Mouse (Mus musculus) limb, embryonic 12.5 days (tissue): ENCODE data around the gene Crym. TPM values are rescaled to one million over a fixed set of nuclear protein-coding genes. Genes with fewer than 3 reads are reported as not detected.

Source experiments
- ATAC-seq: fragments of 200-750 bp; cut with Nextera tagmentation; 2 replicates; pipeline ENCODE4 v1.8.0; 2017; ENCODE audit warnings: low read depth, moderate TSS enrichment; ENCODE audit not compliant: insufficient number of reproducible peaks, insufficient read depth, low FRiP score, low TSS enrichment
- H3K27ac ChIP-seq: fragments of 300-500 bp; sonication (generic); 2 replicates; pipeline ENCODE4 v1.5.1; 2016; ENCODE audit warnings: mild to moderate bottlenecking, moderate library complexity
- H3K27me3 ChIP-seq: fragments of 300-500 bp; sonication (generic); 2 replicates; pipeline ENCODE4 v1.6.1; 2016; ENCODE audit warnings: mild to moderate bottlenecking, moderate library complexity
- H3K36me3 ChIP-seq: fragments of 300-500 bp; sonication (generic); 2 replicates; pipeline ENCODE4 v1.6.1; 2016; ENCODE audit warnings: mild to moderate bottlenecking, moderate library complexity
- H3K4me1 ChIP-seq: fragments of 300-500 bp; sonication (generic); replicated peaks from 2 replicates; pipeline ENCODE4 v1.6.1; 2016
- H3K4me2 ChIP-seq: fragments of 300-500 bp; sonication (generic); 2 replicates; pipeline ENCODE4 v1.6.1; 2016; ENCODE audit warnings: mild to moderate bottlenecking, moderate library complexity
- H3K4me3 ChIP-seq: fragments of 300-500 bp; sonication (generic); replicated peaks from 2 replicates; pipeline ENCODE4 v1.5.1; 2016; ENCODE audit warnings: mild to moderate bottlenecking
- H3K9ac ChIP-seq: fragments of 300-500 bp; sonication (generic); replicated peaks from 2 replicates; pipeline ENCODE4 v1.6.1; 2016; ENCODE audit warnings: mild to moderate bottlenecking, moderate library complexity
- H3K9me3 ChIP-seq: fragments of 300-500 bp; sonication (generic); 2 replicates; pipeline ENCODE4 v1.6.1; 2016; ENCODE audit warnings: mild to moderate bottlenecking, moderate library complexity
- WGBS: fragments of 180-500 bp; shearing (Covaris S2); methylation state at CpG from one replicate; pipeline ENCODE4 v1.1.7; 2016; 5-methylcytosine and 5-hydroxymethylcytosine counted together
- polyA plus RNA-seq: library from polyadenylated mRNA; unstranded; fragments of >200 nt; fragmentation: Nextera tagmentation; extraction: Ambion mirVana; gene quantifications from 2 replicates; pipeline ENCODE4 v1.2.1, GENCODE M21; 2016

Crym gene
- polyA plus RNA-seq, 1 experiment from 2014 or later, result 14.1 TPM

- Histone ChIP-seq H3K4me3 (no peak overlapping the region), H3K27ac (no peak overlapping the region), H3K9ac (no peak overlapping the region), H3K27me3 (no peaks in the 10 kb centered on the region), H3K4me1 (peaks cover 11% of the 10 kb centered on the region; the same call in 1 of the 2 replicates), H3K4me2 (no peak overlapping the region), H3K36me3 (no peaks in the 10 kb centered on the region), H3K9me3 (no peaks in the 10 kb centered on the region)
- no peak for ATAC-seq
- 86% methylated on average over 5 of the region's 5 CpGs for whole genome bisulfite sequencing
Measured at GRCm38 (mm10) chr7:120188946-120189345, 13.0 kb downstream of the Crym start.

GRCm38 (mm10) chr7:120182891-120183290 is 19.0 kb downstream of the Crym start:
- Histone ChIP-seq H3K36me3 (no peaks in the 10 kb centered on the region), H3K4me1 (no peaks in the 10 kb centered on the region; the same call in 1 of the 2 replicates), H3K9ac (no peak overlapping the region), H3K4me3 (no peak overlapping the region), H3K27ac (no peak overlapping the region), H3K9me3 (no peaks in the 10 kb centered on the region), H3K27me3 (no peaks in the 10 kb centered on the region), H3K4me2 (no peak overlapping the region)
- no peak for ATAC-seq

GRCm38 (mm10) chr7:120181401-120182230 is 20.3 kb downstream of the Crym start:
- WGBS, result 90% methylated on average over 4 of the region's 4 CpGs
- no peak overlapping the region for H3K4me2 ChIP-seq
- no peak for ATAC-seq

GRCm38 (mm10) chr7:120180547-120180946 is 21.4 kb downstream of the Crym start:
- no peak for ATAC-seq

More at GRCm38 (mm10) chr7:120181401-120182230, 20.3 kb downstream of the Crym start:
- no peaks in the 10 kb centered on the region for H3K36me3 ChIP-seq
- no peak overlapping the region for H3K4me3 ChIP-seq
- H3K9me3 ChIP-seq, result no peaks in the 10 kb centered on the region
- no peak overlapping the region for H3K27ac ChIP-seq
- no peak overlapping the region for H3K9ac ChIP-seq
- no peaks in the 10 kb centered on the region for H3K27me3 ChIP-seq
- H3K4me1 ChIP-seq, result no peaks in the 10 kb centered on the region; the same call in 1 of the 2 replicates

GRCm38 (mm10) chr7:120178935-120179334 is 23.0 kb downstream of the Crym start:
- Histone ChIP-seq H3K4me3 (no peak overlapping the region), H3K9ac (no peak overlapping the region), H3K9me3 (no peaks in the 10 kb centered on the region), H3K4me2 (no peak overlapping the region), H3K36me3 (no peaks in the 10 kb centered on the region), H3K27ac (no peak overlapping the region), H3K4me1 (no peaks in the 10 kb centered on the region; the same call in 1 of the 2 replicates), H3K27me3 (no peaks in the 10 kb centered on the region)
- WGBS, result 11% methylated on average over 2 of the region's 2 CpGs
- no peak for ATAC-seq

More at GRCm38 (mm10) chr7:120180547-120180946, 21.4 kb downstream of the Crym start:
- 90% methylated on average over 5 of the region's 5 CpGs for WGBS
- Histone ChIP-seq H3K4me1 (no peaks in the 10 kb centered on the region; the same call in 1 of the 2 replicates), H3K9me3 (no peaks in the 10 kb centered on the region), H3K27ac (no peak overlapping the region), H3K27me3 (no peaks in the 10 kb centered on the region), H3K9ac (no peak overlapping the region), H3K4me3 (no peak overlapping the region), H3K36me3 (no peaks in the 10 kb centered on the region), H3K4me2 (no peak overlapping the region)

- ATAC-seq, result no peak
- Histone ChIP-seq H3K4me2 (no peak overlapping the region), H3K4me3 (no peak overlapping the region), H3K9me3 (no peaks in the 10 kb centered on the region), H3K9ac (no peak overlapping the region), H3K4me1 (no peaks in the 10 kb centered on the region; the same call in 1 of the 2 replicates), H3K27me3 (no peaks in the 10 kb centered on the region), H3K27ac (no peak overlapping the region), H3K36me3 (no peaks in the 10 kb centered on the region)
- WGBS, result 85% methylated on average over 3 of the region's 3 CpGs
Measured at GRCm38 (mm10) chr7:120177611-120178010, 24.3 kb downstream of the Crym start.

- Histone ChIP-seq H3K9ac (no peak overlapping the region), H3K36me3 (no peaks in the 10 kb centered on the region), H3K4me3 (no peak overlapping the region), H3K27ac (no peak overlapping the region), H3K27me3 (no peaks in the 10 kb centered on the region), H3K4me1 (no peaks in the 10 kb centered on the region; the same call in 1 of the 2 replicates), H3K4me2 (no peak overlapping the region), H3K9me3 (no peaks in the 10 kb centered on the region)
- 81% methylated on average over 11 of the region's 11 CpGs for WGBS
- ATAC-seq, result no peak
Measured at GRCm38 (mm10) chr7:120174723-120175504, 27.0 kb downstream of the Crym start.

- H3K9ac ChIP-seq, result no peak within 1 kb of the TSS
- 88% methylated on average over 10 of the region's 10 CpGs for WGBS
Measured at GRCm38 (mm10) chr7:120173603-120174244, 28.2 kb downstream of the Crym start, which contains the start of gene Anks4b. Gene Anks4b, plus strand, starts transcription at chr7:120173858.

GRCm38 (mm10) chr7:120172188-120172700 is 29.7 kb downstream of the Crym start:
- 87% methylated on average over 1 of the region's 1 CpGs for WGBS
- no peak overlapping the region for H3K27ac ChIP-seq
- no peaks in the 10 kb centered on the region for H3K36me3 ChIP-seq

More at GRCm38 (mm10) chr7:120173603-120174244, 28.2 kb downstream of the Crym start, which contains the start of gene Anks4b:
- H3K4me1 ChIP-seq, result no peaks in the 10 kb centered on the region
- H3K4me2 ChIP-seq, result no peak within 1 kb of the TSS
- H3K9me3 ChIP-seq, result no peaks in the 10 kb centered on the region
- H3K4me3 ChIP-seq, result no peak within 1 kb of the TSS
- no peak within 1 kb of the TSS for H3K27ac ChIP-seq
- no peaks in the 10 kb centered on the region for H3K36me3 ChIP-seq
- H3K27me3 ChIP-seq, result no peaks in the 10 kb centered on the region
- no peak for ATAC-seq

GRCm38 (mm10) chr7:120163581-120164251 is 38.2 kb downstream of the Crym start:
- H3K4me3 ChIP-seq, result no peak overlapping the region
- H3K9me3 ChIP-seq, result no peaks in the 10 kb centered on the region
- H3K9ac ChIP-seq, result no peak overlapping the region
- 86% methylated on average over 11 of the region's 11 CpGs for WGBS
- no peak overlapping the region for H3K4me2 ChIP-seq
- H3K27me3 ChIP-seq, result no peaks in the 10 kb centered on the region
- H3K4me1 ChIP-seq, result no peaks in the 10 kb centered on the region
- no peak for ATAC-seq
- H3K36me3 ChIP-seq, result no peaks in the 10 kb centered on the region
- H3K27ac ChIP-seq, result no peak overlapping the region

More at GRCm38 (mm10) chr7:120172188-120172700, 29.7 kb downstream of the Crym start:
- Histone ChIP-seq H3K4me3 (no peak overlapping the region), H3K27me3 (no peaks in the 10 kb centered on the region), H3K4me1 (no peaks in the 10 kb centered on the region), H3K9ac (no peak overlapping the region), H3K9me3 (no peaks in the 10 kb centered on the region), H3K4me2 (no peak overlapping the region)
- no peak for ATAC-seq
